Mouse (Mus musculus) adipocyte (in vitro differentiated cells): ENCODE measurements around the gene Zfp365.

Source experiments
- DNase-seq: peaks from one replicate; pipeline ENCODE4 v3.0.0-alpha.2; 2016; ENCODE audit warnings: low spot score

The Zfp365 gene

GRCm38 (mm10) chr10:67903387-67903786, 9.1 kb downstream of the Zfp365 start:
- DNase-seq, result no peak

GRCm38 (mm10) chr10:67901179-67901578, 11.3 kb downstream of the Zfp365 start:
- no peak for DNase-seq

- peak; percentile 41 for DNase-seq
Observed at GRCm38 (mm10) chr10:67898949-67899675, 13.3 kb downstream of the Zfp365 start.

GRCm38 (mm10) chr10:67898355-67898935, 14.0 kb downstream of the Zfp365 start:
- DNase-seq, result no peak

- no peak for DNase-seq
Observed at GRCm38 (mm10) chr10:67897281-67897680, 15.2 kb downstream of the Zfp365 start.

- DNase-seq, result no peak
Observed at GRCm38 (mm10) chr10:67894683-67895082, 17.8 kb downstream of the Zfp365 start.

GRCm38 (mm10) chr10:67894059-67894458, 18.4 kb downstream of the Zfp365 start:
- DNase-seq, result no peak

- DNase-seq, result no peak
Observed at GRCm38 (mm10) chr10:67893226-67893625, 19.2 kb downstream of the Zfp365 start.

GRCm38 (mm10) chr10:67891126-67891525, 21.3 kb downstream of the Zfp365 start:
- DNase-seq, result no peak

GRCm38 (mm10) chr10:67887971-67888370, 24.5 kb downstream of the Zfp365 start:
- DNase-seq, result no peak

- no peak for DNase-seq
Observed at GRCm38 (mm10) chr10:67880692-67881091, 31.8 kb downstream of the Zfp365 start.

GRCm38 (mm10) chr10:67871811-67872210, 40.7 kb downstream of the Zfp365 start:
- DNase-seq, result peak; percentile 74

- no peak for DNase-seq
Observed at GRCm38 (mm10) chr10:67868234-67868633, 44.2 kb downstream of the Zfp365 start.

- DNase-seq, result no peak
Observed at GRCm38 (mm10) chr10:67865841-67866240, 46.6 kb downstream of the Zfp365 start.

- no peak for DNase-seq
Observed at GRCm38 (mm10) chr10:67865063-67865462, 47.4 kb downstream of the Zfp365 start.

GRCm38 (mm10) chr10:67862331-67862730, 50.1 kb downstream of the Zfp365 start:
- DNase-seq, result peak; percentile 67

GRCm38 (mm10) chr10:67858878-67859277, 53.6 kb downstream of the Zfp365 start:
- DNase-seq, result peak; percentile 90

- DNase-seq, result peak; percentile 97
Observed at GRCm38 (mm10) chr10:67857561-67857906, 54.9 kb downstream of the Zfp365 start.

GRCm38 (mm10) chr10:67856791-67857560, 55.5 kb downstream of the Zfp365 start:
- no peak for DNase-seq

- DNase-seq, result no peak
Observed at GRCm38 (mm10) chr10:67855760-67856159, 56.7 kb downstream of the Zfp365 start.

GRCm38 (mm10) chr10:67852411-67852810, 60.1 kb downstream of the Zfp365 start:
- no peak for DNase-seq

- DNase-seq, result no peak
Observed at GRCm38 (mm10) chr10:67851079-67851478, 61.4 kb downstream of the Zfp365 start.

GRCm38 (mm10) chr10:67846016-67846650, 66.3 kb downstream of the Zfp365 start:
- no peak for DNase-seq
